Mouse (Mus musculus) gastrocnemius, postnatal 10 days (tissue): ENCODE data around the gene Dync1i1. TPM values are rescaled to one million over a fixed set of nuclear protein-coding genes. Genes with fewer than 3 reads are reported as not detected.

Source experiments
- DNase-seq: peaks from one replicate; pipeline ENCODE4 v3.0.0; 2021; ENCODE audit warnings: mixed read lengths
- total RNA-seq, 2 experiments: library from RNA; stranded (reverse); gene quantifications; 2 replicates each; pipeline ENCODE4 v1.2.3; 2021

Gene Dync1i1
- total RNA-seq, 2 experiments from 2014 or later = 2.1 to 2.6 TPM

- DNase-seq = no peak
These were observed 130.1 kb downstream of the Dync1i1 start for GRCm38 (mm10) chr6:5855526-5855925.

GRCm38 (mm10) chr6:5858371-5858770, 132.9 kb downstream of the Dync1i1 start:
- peak; percentile 63 for DNase-seq

GRCm38 (mm10) chr6:5858901-5859598, 133.6 kb downstream of the Dync1i1 start:
- no peak for DNase-seq

GRCm38 (mm10) chr6:5859630-5860029, 134.2 kb downstream of the Dync1i1 start:
- no peak for DNase-seq

- DNase-seq = no peak
These were observed 140.7 kb downstream of the Dync1i1 start for GRCm38 (mm10) chr6:5866091-5866490.

- DNase-seq = no peak
These were observed 141.8 kb downstream of the Dync1i1 start for GRCm38 (mm10) chr6:5867221-5867620.

- DNase-seq = no peak
These were observed 145.6 kb downstream of the Dync1i1 start for GRCm38 (mm10) chr6:5871060-5871459.

- DNase-seq = no peak
These were observed 146.3 kb downstream of the Dync1i1 start for GRCm38 (mm10) chr6:5871581-5872298.

- DNase-seq = no peak
These were observed 163.9 kb downstream of the Dync1i1 start for GRCm38 (mm10) chr6:5889341-5889740.

GRCm38 (mm10) chr6:5911295-5911694, 185.9 kb downstream of the Dync1i1 start:
- DNase-seq = no peak

- no peak for DNase-seq
These were observed 189.6 kb downstream of the Dync1i1 start for GRCm38 (mm10) chr6:5915028-5915427.

- no peak for DNase-seq
These were observed 195.2 kb downstream of the Dync1i1 start for GRCm38 (mm10) chr6:5920670-5921069.

GRCm38 (mm10) chr6:5922676-5923075, 197.2 kb downstream of the Dync1i1 start:
- DNase-seq = no peak

- no peak for DNase-seq
These were observed 197.7 kb downstream of the Dync1i1 start for GRCm38 (mm10) chr6:5923148-5923547.

- no peak for DNase-seq
These were observed 204.7 kb downstream of the Dync1i1 start for GRCm38 (mm10) chr6:5930140-5930539.

GRCm38 (mm10) chr6:5935587-5936353, 210.3 kb downstream of the Dync1i1 start:
- DNase-seq = no peak

GRCm38 (mm10) chr6:5949812-5950392, 224.5 kb downstream of the Dync1i1 start:
- DNase-seq = no peak

GRCm38 (mm10) chr6:5956316-5956913, 231.0 kb downstream of the Dync1i1 start:
- DNase-seq = no peak

- DNase-seq = no peak
These were observed 235.3 kb downstream of the Dync1i1 start for GRCm38 (mm10) chr6:5960728-5961127.

- DNase-seq = no peak
These were observed 236.5 kb downstream of the Dync1i1 start for GRCm38 (mm10) chr6:5961960-5962359.

- DNase-seq = no peak
These were observed 240.9 kb downstream of the Dync1i1 start for GRCm38 (mm10) chr6:5966376-5966775.

- no peak for DNase-seq
These were observed 241.5 kb downstream of the Dync1i1 start for GRCm38 (mm10) chr6:5966806-5967445.
